Mouse (Mus musculus) thymus, postnatal 36 days (tissue): Measurements from ENCODE around the gene Rnf185.
A peak's percentile ranks its signal among the peaks of the same experiment; 100 is the strongest.

ENCODE experiments used
- DNase-seq, 2 experiments: peaks; one replicate each; pipeline ENCODE4 v3.0.0; 2022; ENCODE audit warnings: mixed read lengths in 2 of 2

Rnf185 gene

GRCm38 (mm10) chr11:3392526-3392925, 59.6 kb downstream of the Rnf185 start:
- DNase-seq: no peak

- no peak for DNase-seq
These were observed 61.4 kb downstream of the Rnf185 start for GRCm38 (mm10) chr11:3390789-3391188.

- DNase-seq: no peak
These were observed 62.2 kb downstream of the Rnf185 start for GRCm38 (mm10) chr11:3389996-3390395.

- no peak for DNase-seq
These were observed 64.5 kb downstream of the Rnf185 start for GRCm38 (mm10) chr11:3387482-3388196.

GRCm38 (mm10) chr11:3386941-3387368, 65.2 kb downstream of the Rnf185 start:
- DNase-seq: peak; percentile 81 to 84

GRCm38 (mm10) chr11:3382602-3383594, 69.3 kb downstream of the Rnf185 start:
- DNase-seq: peak in 1 of 2 experiments; percentile 23

- DNase-seq: no peak
These were observed 70.9 kb downstream of the Rnf185 start for GRCm38 (mm10) chr11:3381148-3381814.

GRCm38 (mm10) chr11:3379427-3379826, 72.7 kb downstream of the Rnf185 start:
- no peak for DNase-seq

GRCm38 (mm10) chr11:3374741-3375140, 77.4 kb downstream of the Rnf185 start:
- DNase-seq: no peak

GRCm38 (mm10) chr11:3374293-3374645, 77.9 kb downstream of the Rnf185 start:
- DNase-seq: no peak

GRCm38 (mm10) chr11:3373591-3374292, 78.4 kb downstream of the Rnf185 start:
- no peak for DNase-seq

GRCm38 (mm10) chr11:3371599-3372295, 80.4 kb downstream of the Rnf185 start:
- DNase-seq: no peak

GRCm38 (mm10) chr11:3370928-3371598, 81.1 kb downstream of the Rnf185 start:
- peak; percentile 71 to 77 for DNase-seq

GRCm38 (mm10) chr11:3370162-3370561, 82.0 kb downstream of the Rnf185 start:
- DNase-seq: no peak

- DNase-seq: no peak
These were observed 82.7 kb downstream of the Rnf185 start for GRCm38 (mm10) chr11:3369449-3369848.

GRCm38 (mm10) chr11:3368983-3369382, 83.2 kb downstream of the Rnf185 start:
- no peak for DNase-seq

- DNase-seq: no peak
These were observed 85.8 kb downstream of the Rnf185 start for GRCm38 (mm10) chr11:3366411-3366810.
